Mouse (Mus musculus) c-Kit-positive CD71-positive TER-119-negative erythroid progenitor cells, embryonic 14.5 days (primary cell): Measurements from ENCODE around the gene Ube2f.

Source experiments
- DNase-seq: peaks from one replicate; pipeline ENCODE4 v3.0.0-alpha.2; 2013; ENCODE audit warnings: low read depth

The Ube2f gene

DNA sequence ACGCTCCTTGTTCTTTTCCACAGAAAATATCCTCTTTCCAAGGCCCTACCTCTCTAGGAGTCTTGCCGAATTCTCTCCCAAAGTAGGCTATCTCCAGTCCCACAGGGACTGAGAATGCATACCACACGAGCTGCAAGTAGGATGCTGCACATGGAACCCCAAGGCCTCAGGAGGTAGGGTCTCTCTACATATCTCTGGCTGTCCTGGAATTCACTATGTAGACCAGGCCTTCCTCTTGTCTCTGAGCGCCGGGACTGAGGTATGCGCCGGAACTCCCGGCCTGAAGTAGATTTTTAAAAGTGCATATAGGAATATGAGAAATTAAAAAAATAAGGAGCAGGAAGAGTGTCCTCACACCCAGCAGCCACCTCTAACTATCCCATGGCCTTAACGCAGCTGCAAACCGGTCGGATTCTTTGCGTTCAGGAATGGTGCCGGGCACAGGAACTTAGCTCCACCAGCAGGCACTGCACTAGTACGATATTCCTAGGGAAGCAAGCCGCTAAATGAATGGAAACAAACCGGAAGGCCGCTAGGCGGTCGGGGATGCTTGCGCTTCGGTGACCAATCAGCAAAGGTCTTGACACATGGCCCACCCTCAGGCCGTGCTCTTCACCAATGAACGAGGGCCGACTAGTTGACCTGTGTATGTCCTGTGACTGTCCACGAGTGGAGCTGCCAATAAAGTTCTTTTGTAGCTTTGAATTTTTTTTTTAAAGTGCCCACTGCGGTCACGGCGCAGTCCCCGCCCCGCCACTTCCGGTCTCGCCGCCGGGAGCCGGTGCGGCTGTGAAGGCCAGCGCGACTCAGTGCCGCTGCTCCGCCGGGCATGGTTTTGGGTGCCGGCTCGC, at the start of gene Ube2f:
Gene Ube2f, plus strand, starts transcription at position 741 of the 851 bp plus-strand sequence.
- peak; percentile 90 for DNase-seq

GRCm38 (mm10) chr1:91201122-91201521, 49.0 kb upstream of the Ube2f start:
- DNase-seq = no peak

DNA sequence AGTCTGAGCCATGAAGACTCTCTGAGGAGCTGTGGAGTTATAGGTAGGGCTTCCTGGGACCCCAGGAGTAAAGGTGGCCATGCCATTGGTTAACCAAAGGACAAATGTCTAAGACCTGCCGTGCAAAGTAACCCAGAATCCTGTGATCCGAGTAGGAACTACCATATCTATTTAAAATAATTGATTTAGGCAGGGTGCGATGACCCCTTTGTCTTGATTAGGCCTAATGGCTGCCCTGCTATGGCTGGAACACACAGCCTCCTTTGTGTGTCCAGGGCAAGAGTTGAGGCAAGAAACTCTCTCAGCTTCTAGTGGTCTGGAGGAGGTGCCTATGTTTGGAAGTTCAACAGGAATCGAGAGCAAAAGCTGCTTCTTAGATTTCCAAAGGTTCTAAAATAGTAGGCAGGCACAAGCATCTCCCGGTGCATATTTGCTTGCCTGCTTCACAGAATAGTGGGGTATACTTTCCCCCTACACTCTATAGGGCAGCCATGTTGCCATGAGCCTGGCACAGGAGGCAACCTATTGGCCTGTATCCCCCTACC, 45.8 kb upstream of the Ube2f start:
- no peak for DNase-seq

DNA sequence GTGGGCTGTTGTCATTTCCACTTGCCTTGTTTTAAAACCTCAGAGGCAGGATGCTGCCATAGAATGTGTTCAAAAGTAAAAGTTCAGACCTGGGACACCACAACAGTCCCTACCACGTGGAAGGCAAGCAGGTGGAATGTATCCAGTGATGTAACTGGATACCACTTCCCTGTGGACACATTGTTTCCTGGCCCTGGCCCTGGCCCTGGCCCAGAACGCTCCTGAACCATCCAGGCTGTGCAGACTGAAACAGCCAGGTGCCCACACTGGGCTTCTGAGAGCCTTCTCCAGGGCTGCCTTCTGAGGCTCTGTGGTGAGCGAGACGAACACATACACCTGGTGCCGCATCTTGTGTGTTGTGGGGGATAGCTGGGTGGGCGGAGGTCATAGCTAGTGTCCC, 44.5 kb upstream of the Ube2f start:
- DNase-seq = no peak

DNA sequence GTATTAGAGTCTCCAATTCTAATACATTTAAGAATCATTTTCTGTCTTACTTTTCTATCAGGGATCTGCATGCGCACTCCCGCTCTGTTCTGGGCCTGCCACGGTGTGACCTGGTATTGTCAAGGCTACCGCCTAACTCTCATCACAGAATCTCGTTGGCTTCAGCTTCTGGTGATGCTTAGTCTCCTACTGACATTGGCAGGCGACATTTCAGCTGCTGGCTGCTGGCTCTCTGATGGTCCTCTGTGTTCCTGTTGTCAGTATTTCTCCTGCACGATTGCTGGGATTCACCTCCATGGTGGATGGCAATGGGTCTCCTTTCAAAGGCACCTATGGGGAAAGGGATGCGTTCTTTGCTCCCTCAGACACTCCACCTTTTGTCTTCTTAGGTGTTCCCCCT, 43.8 kb upstream of the Ube2f start:
- no peak for DNase-seq

- no peak for DNase-seq
Measured at GRCm38 (mm10) chr1:91206873-91207272, 43.2 kb upstream of the Ube2f start.

GRCm38 (mm10) chr1:91207334-91208074, 42.6 kb upstream of the Ube2f start:
- no peak for DNase-seq

GRCm38 (mm10) chr1:91209343-91209742, 40.8 kb upstream of the Ube2f start:
- DNase-seq = no peak

DNA sequence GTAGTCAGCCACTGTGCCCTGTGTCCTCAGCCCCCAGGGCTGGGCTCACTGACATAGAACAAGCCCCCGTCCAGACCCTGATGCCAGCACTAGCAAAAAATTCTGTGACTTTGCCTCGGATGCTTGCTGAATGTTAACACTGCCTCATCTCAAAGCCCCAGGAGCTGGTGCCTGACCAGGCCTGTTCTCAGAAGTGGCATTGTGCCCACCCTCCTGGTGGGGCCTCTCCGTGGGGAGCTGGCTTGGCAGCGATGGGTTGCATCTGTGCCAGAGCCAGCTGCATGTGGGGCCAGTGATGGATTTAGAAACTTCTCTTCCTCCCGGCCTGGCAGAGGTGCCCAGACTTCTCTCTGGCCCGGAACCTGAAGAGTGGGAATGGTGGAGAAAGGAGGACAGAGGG, 40.3 kb upstream of the Ube2f start:
- DNase-seq = no peak

DNA sequence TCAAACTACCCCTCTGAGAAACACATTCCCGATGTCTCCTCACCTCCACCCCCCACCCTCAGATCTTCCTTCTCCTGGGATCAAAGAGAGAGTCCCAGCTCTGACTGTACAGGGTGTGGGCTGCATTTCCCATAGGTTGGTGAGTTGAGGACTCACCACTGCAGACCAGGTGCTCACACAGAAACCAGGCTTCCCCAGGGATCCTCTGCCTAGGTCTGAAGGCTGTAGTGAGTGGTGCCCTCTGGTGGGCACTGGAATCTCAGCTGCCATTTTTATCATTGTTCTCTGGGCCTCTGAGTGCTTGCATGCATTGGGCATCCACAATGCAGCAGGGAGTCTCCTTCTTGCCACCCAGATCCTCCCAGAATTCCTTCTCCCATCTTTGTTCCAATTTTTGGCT, 39.0 kb upstream of the Ube2f start:
- DNase-seq = peak; percentile 35

GRCm38 (mm10) chr1:91211591-91212008, 38.5 kb upstream of the Ube2f start:
- DNase-seq = no peak

GRCm38 (mm10) chr1:91215264-91215663, 34.8 kb upstream of the Ube2f start:
- DNase-seq = no peak

GRCm38 (mm10) chr1:91215981-91216380, 34.1 kb upstream of the Ube2f start:
- no peak for DNase-seq

GRCm38 (mm10) chr1:91216504-91217267, 33.4 kb upstream of the Ube2f start:
- no peak for DNase-seq

- no peak for DNase-seq
Measured at GRCm38 (mm10) chr1:91219641-91220321, 30.3 kb upstream of the Ube2f start.

GRCm38 (mm10) chr1:91220322-91220672, 29.8 kb upstream of the Ube2f start:
- DNase-seq = no peak

DNA sequence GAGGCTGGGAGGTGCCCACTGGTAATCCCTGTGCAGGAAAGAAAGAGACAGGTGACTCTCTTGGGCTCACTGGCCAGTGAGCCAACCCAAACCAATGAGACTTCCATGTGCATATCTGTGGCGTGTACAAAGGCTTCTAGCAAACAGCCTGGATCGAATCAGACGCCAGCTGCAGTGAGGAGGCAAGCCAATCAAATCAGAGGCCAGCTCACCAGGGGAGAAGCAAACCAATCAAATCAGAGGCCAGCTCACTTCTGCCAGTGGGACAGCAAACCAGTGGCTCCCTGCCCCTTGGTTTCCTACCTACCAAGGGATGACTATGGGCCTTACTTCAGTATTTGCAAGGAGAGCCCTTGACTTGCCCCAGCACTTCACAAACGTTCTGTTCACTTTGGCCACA, 23.5 kb upstream of the Ube2f start:
- DNase-seq = no peak

- no peak for DNase-seq
Measured at GRCm38 (mm10) chr1:91227381-91228054, 22.6 kb upstream of the Ube2f start.

- no peak for DNase-seq
Measured at GRCm38 (mm10) chr1:91231142-91231541, 19.0 kb upstream of the Ube2f start.

DNA sequence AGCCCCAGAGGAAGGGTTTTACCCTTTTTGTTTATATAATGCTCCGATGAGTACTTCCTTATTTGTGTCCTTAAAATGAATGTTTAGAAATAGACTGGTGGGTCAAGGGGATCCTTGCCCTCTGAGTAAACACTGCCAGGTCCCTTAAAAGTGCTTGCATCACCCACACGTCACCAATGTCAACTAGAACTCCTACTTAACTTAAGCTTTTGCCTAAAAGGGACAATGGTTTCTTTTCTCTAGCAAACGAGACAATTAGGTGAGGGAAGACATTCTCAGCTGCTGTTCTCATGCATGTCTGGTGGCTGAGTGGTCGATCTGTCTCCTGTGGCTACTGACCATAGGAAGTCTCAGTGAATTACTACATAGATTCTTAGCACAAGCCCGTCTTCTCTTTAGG, 18.2 kb upstream of the Ube2f start:
- DNase-seq = no peak

- no peak for DNase-seq
Measured at GRCm38 (mm10) chr1:91235395-91235794, 14.7 kb upstream of the Ube2f start.
